Mouse (Mus musculus): ENCODE results near the gene Tapt1. TPM values are rescaled to one million over a fixed set of nuclear protein-coding genes. Genes with fewer than 3 reads are reported as not detected.

Gene Tapt1
- total RNA-seq, 4 experiments from 2014 or later, result 41.3 to 51.6 (median 46.6) TPM

- no peak for DNase-seq (ENCODE audit: low spot score in 2 of 2)
Observed at GRCm38 (mm10) chr5:44234606-44235005, 8.2 kb upstream of the Tapt1 start.

GRCm38 (mm10) chr5:44233933-44234332 lies 7.5 kb upstream of the Tapt1 start:
- no peak for DNase-seq (ENCODE audit: low spot score in 2 of 2)

- DNase-seq (ENCODE audit: low spot score in 2 of 2), result no peak
Observed at GRCm38 (mm10) chr5:44228756-44229155, 2.3 kb upstream of the Tapt1 start.

- no peak for DNase-seq (ENCODE audit: low spot score in 2 of 2)
Observed at GRCm38 (mm10) chr5:44228323-44228722, 1.9 kb upstream of the Tapt1 start.

GRCm38 (mm10) chr5:44227462-44227840 lies 1.0 kb upstream of the Tapt1 start:
- DNase-seq (ENCODE audit: low spot score in 2 of 2), result no peak

GRCm38 (mm10) chr5:44225911-44226520 lies 410 bp downstream of the Tapt1 start:
- DNase-seq (ENCODE audit: low spot score in 2 of 2), result no peak

GRCm38 (mm10) chr5:44224916-44225600 lies 1.4 kb downstream of the Tapt1 start:
- DNase-seq (ENCODE audit: low spot score in 2 of 2), result no peak

GRCm38 (mm10) chr5:44224251-44224650 lies 2.2 kb downstream of the Tapt1 start:
- no peak for DNase-seq (ENCODE audit: low spot score in 2 of 2)

GRCm38 (mm10) chr5:44223341-44223881 lies 3.0 kb downstream of the Tapt1 start:
- DNase-seq (ENCODE audit: low spot score in 2 of 2), result no peak

- no peak for DNase-seq (ENCODE audit: low spot score in 2 of 2)
Observed at GRCm38 (mm10) chr5:44220430-44220829, 6.0 kb downstream of the Tapt1 start.

GRCm38 (mm10) chr5:44219871-44220270 lies 6.6 kb downstream of the Tapt1 start:
- DNase-seq (ENCODE audit: low spot score in 2 of 2), result no peak

- DNase-seq (ENCODE audit: low spot score in 2 of 2), result no peak
Observed at GRCm38 (mm10) chr5:44218483-44218882, 7.9 kb downstream of the Tapt1 start.

- no peak for DNase-seq (ENCODE audit: low spot score in 2 of 2)
Observed at GRCm38 (mm10) chr5:44217685-44218041, 8.8 kb downstream of the Tapt1 start.

GRCm38 (mm10) chr5:44217041-44217684 lies 9.3 kb downstream of the Tapt1 start:
- no peak for DNase-seq (ENCODE audit: low spot score in 2 of 2)

GRCm38 (mm10) chr5:44215118-44215517 lies 11.3 kb downstream of the Tapt1 start:
- DNase-seq (ENCODE audit: low spot score in 2 of 2), result no peak

GRCm38 (mm10) chr5:44214025-44214424 lies 12.4 kb downstream of the Tapt1 start:
- no peak for DNase-seq (ENCODE audit: low spot score in 2 of 2)

- no peak for DNase-seq (ENCODE audit: low spot score in 2 of 2)
Observed at GRCm38 (mm10) chr5:44213391-44213790, 13.0 kb downstream of the Tapt1 start.

- DNase-seq (ENCODE audit: low spot score in 2 of 2), result no peak
Observed at GRCm38 (mm10) chr5:44211818-44212465, 14.5 kb downstream of the Tapt1 start.

GRCm38 (mm10) chr5:44207286-44207685 lies 19.1 kb downstream of the Tapt1 start:
- DNase-seq (ENCODE audit: low spot score in 2 of 2), result no peak

- no peak for DNase-seq (ENCODE audit: low spot score in 2 of 2)
Observed at GRCm38 (mm10) chr5:44206651-44207050, 19.8 kb downstream of the Tapt1 start.

GRCm38 (mm10) chr5:44203410-44203809 lies 23.0 kb downstream of the Tapt1 start:
- peak in 1 of 2 experiments; percentile 42 for DNase-seq (ENCODE audit: low spot score in 2 of 2)

GRCm38 (mm10) chr5:44201665-44202064 lies 24.8 kb downstream of the Tapt1 start:
- no peak for DNase-seq (ENCODE audit: low spot score in 2 of 2)
